Mouse (Mus musculus) activated CD4-positive, CD25-positive, alpha-beta regulatory T cell (primary cell): ENCODE data around the gene Nipal3. TPM values are rescaled to one million over a fixed set of nuclear protein-coding genes. Genes with fewer than 3 reads are reported as not detected.

Experiments used
- polyA plus RNA-seq, 2 experiments: library from polyadenylated mRNA; unstranded; fragments of 100-300 nt; shearing (Covaris generic); gene quantifications; one replicate each; pipeline ENCODE4 v1.2.1; 2017

Gene Nipal3
- polyA plus RNA-seq: 10 to 100 TPM; 14.6 to 14.8 TPM

DNA sequence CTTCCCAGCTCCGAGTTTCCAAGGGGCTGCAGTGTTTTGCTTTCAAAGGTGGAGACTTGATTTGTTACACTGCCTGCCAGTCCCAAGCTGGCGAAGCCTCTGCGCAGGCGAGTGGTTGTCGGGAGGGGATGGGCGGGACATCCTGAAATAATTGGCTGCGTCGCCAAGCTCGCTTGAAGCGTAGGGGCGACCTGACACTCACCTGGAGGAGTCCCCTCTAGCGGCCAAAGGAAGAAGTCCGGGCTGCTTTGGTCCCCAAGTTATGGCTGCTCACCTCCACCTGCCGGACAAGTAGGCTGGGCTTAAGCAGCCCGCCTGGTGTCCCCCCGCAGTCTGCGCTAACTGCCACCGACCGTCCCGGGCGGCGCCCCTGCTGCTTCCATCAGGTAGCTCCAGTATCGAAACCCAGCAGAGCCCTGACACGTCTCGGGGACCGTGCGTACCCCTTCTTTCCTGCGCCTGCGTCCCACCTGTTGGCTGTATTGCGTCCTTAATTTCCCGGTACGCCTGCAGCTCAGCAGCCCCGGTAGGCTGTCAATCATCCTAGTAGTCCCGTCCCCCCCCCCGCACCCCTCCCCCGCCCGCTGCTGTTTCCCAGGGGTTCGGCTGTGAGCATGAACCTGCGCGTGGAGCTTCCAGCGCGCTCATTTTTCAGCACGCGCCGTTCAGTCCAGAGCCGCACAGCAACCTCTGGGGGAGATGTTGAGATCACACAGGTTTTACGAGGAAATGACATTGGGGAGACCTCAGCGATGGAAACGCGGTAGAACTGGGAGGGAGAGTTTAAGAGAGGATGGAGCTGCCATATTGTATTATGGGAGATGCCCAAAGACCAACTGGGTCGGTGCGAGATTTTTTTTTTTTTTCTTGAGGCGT is at the start of gene Nipal3, which contains the start of gene Stpg1:
Gene Nipal3, minus strand, starts transcription at position 518 of the 876 bp plus-strand sequence.
Gene Stpg1, plus strand, starts transcription at position 270 of the 876 bp plus-strand sequence.

GRCm38 (mm10) chr4:135433443-135434394 is 61.1 kb downstream of the Nipal3 start, which contains the start of gene Rcan3:
Gene Rcan3 (minus strand): TSS chr4:135433853.

DNA sequence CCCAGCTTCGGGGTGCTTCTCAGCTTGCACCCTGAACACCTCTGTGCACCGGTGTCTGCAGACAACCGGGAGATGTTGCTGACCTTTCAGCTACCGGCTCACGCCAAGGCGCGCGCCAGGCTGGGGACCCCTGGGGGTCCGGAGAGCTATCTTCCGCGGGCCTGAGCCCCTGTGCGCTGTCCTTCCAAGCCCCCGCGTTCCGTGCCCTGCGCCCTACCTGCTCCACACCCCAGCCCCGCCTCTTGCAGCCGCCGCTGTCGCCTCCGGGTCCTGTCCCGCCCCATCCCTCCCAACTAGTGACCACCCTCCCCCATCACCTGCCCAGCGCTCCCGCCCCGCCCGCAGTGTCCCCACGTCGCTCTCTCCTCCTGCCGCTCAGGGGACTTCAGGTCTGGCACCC is 96.8 kb downstream of the Nipal3 start, which contains the start of gene Ncmap:
Gene Ncmap, minus strand, starts transcription at position 237 of the 400 bp plus-strand sequence.

Other genes starting within 250 kb of the Nipal3 start
- 10 to 100 TPM; 18.2 to 23.0 TPM for gene Clic4, start 222.2 kb downstream of the Nipal3 start, polyA plus RNA-seq
- gene Srrm1, start 141.7 kb downstream of the Nipal3 start, polyA plus RNA-seq: 100 to 1,000 TPM; 161 to 179 TPM
- 10 to 100 TPM; 13.7 to 72.5 TPM for gene Ncmap, start 96.8 kb downstream of the Nipal3 start, polyA plus RNA-seq
- gene Rcan3, start 61.2 kb downstream of the Nipal3 start, polyA plus RNA-seq: 10 to 100 TPM; 45.4 to 73.2 TPM
- gene Stpg1, start 248 bp downstream of the Nipal3 start, polyA plus RNA-seq: under 1 TPM in 1 of 2 experiments, not detected in 1; 0.45 TPM
- gene Grhl3, start 78.6 kb upstream of the Nipal3 start, polyA plus RNA-seq: not detected
- gene Ifnlr1, start 191.2 kb upstream of the Nipal3 start, polyA plus RNA-seq: under 1 TPM in 1 of 2 experiments, not detected in 1; 0.20 TPM
- not detected for gene Il22ra1, start 233.1 kb upstream of the Nipal3 start, polyA plus RNA-seq